Mouse (Mus musculus) kidney, embryonic 14.5 days (tissue): ENCODE data around the gene Crebbp. TPM values are rescaled to one million over a fixed set of nuclear protein-coding genes. Genes with fewer than 3 reads are reported as not detected.
A peak's percentile ranks its signal among the peaks of the same experiment; 100 is the strongest.

ENCODE experiments used
- ATAC-seq: fragments of 200-750 bp; cut with Nextera tagmentation; 2 replicates; pipeline ENCODE4 v1.8.0; 2017; ENCODE audit warnings: moderate number of reproducible peaks, mild to moderate bottlenecking, moderate TSS enrichment, moderate library complexity; ENCODE audit not compliant: low FRiP score, low TSS enrichment
- H3K27ac ChIP-seq: fragments of 300-500 bp; sonication (generic); 2 replicates; pipeline ENCODE4 v1.5.1; 2014; ENCODE audit warnings: low read depth, mild to moderate bottlenecking, low read length, moderate library complexity, mixed read lengths
- H3K27me3 ChIP-seq: fragments of 300-500 bp; sonication (generic); 2 replicates; pipeline ENCODE4 v1.6.1; 2014; ENCODE audit warnings: mild to moderate bottlenecking, low read length; ENCODE audit not compliant: control insufficient read depth, insufficient read depth
- H3K36me3 ChIP-seq: fragments of 300-500 bp; sonication (generic); 2 replicates; pipeline ENCODE4 v1.6.1; 2014; ENCODE audit warnings: low read length, mixed read lengths; ENCODE audit not compliant: control insufficient read depth, insufficient read depth
- H3K4me1 ChIP-seq: fragments of 300-500 bp; sonication (generic); 2 replicates; pipeline ENCODE4 v1.6.1; 2014; ENCODE audit warnings: low read length, mixed read lengths; ENCODE audit not compliant: control insufficient read depth, insufficient read depth
- H3K4me2 ChIP-seq: fragments of 300-500 bp; sonication (generic); replicated peaks from 2 replicates; pipeline ENCODE4 v1.6.1; 2014; ENCODE audit warnings: low read depth, mild to moderate bottlenecking, low read length
- H3K4me3 ChIP-seq: fragments of 300-500 bp; sonication (generic); 2 replicates; pipeline ENCODE4 v1.5.1; 2014; ENCODE audit warnings: mild to moderate bottlenecking, low read length
- H3K9ac ChIP-seq: fragments of 300-500 bp; sonication (generic); 2 replicates; pipeline ENCODE4 v1.6.1; 2014; ENCODE audit warnings: low read depth, mild to moderate bottlenecking, low read length, moderate library complexity
- H3K9me3 ChIP-seq: fragments of 300-500 bp; sonication (generic); 2 replicates; pipeline ENCODE4 v1.6.1; 2016; ENCODE audit warnings: low read length; ENCODE audit not compliant: control insufficient read depth
- WGBS: fragments of 180-500 bp; shearing (Covaris S2); extraction: QIAGEN DNeasy Blood & Tissue Kit; methylation state at CpG from one replicate; pipeline ENCODE4 v1.1.7; 2014; 5-methylcytosine and 5-hydroxymethylcytosine counted together
- polyA plus RNA-seq: library from polyadenylated mRNA; unstranded; fragments of >200 nt; fragmentation: Nextera tagmentation; extraction: Ambion mirVana; gene quantifications from 2 replicates; pipeline ENCODE4 v1.2.1, GENCODE M21; 2014

Crebbp gene
- polyA plus RNA-seq, 1 experiment from 2014 or later, result 55.0 TPM

- Histone ChIP-seq H3K9ac (no peak overlapping the region), H3K9me3 (no peaks in the 10 kb centered on the region), H3K4me3 (no peak overlapping the region), H3K36me3 (peaks cover 87% of the 10 kb centered on the region), H3K4me2 (no peak overlapping the region), H3K27me3 (no peaks in the 10 kb centered on the region), H3K27ac (no peak overlapping the region), H3K4me1 (no peaks in the 10 kb centered on the region)
- 86% methylated on average over 4 of the region's 4 CpGs for WGBS
- ATAC-seq, result no peak
Measured at GRCm38 (mm10) chr16:4045524-4045923, 168.3 kb downstream of the Crebbp start.

- ATAC-seq, result no peak
- H3K27ac ChIP-seq, result no peak overlapping the region
- H3K36me3 ChIP-seq, result peaks cover 87% of the 10 kb centered on the region
- WGBS, result 95% methylated on average over 2 of the region's 2 CpGs
- no peak overlapping the region for H3K4me3 ChIP-seq
- no peaks in the 10 kb centered on the region for H3K4me1 ChIP-seq
- no peak overlapping the region for H3K9ac ChIP-seq
- H3K4me2 ChIP-seq, result no peak overlapping the region
- H3K9me3 ChIP-seq, result no peaks in the 10 kb centered on the region
- H3K27me3 ChIP-seq, result no peaks in the 10 kb centered on the region
Measured at GRCm38 (mm10) chr16:4044093-4044492, 169.7 kb downstream of the Crebbp start.

GRCm38 (mm10) chr16:4041646-4042045 is 172.2 kb downstream of the Crebbp start:
- Histone ChIP-seq H3K36me3 (peaks cover 88% of the 10 kb centered on the region), H3K4me3 (no peak overlapping the region)
- ATAC-seq, result no peak

GRCm38 (mm10) chr16:4040206-4040605 is 173.6 kb downstream of the Crebbp start:
- WGBS, result 86% methylated on average over 5 of the region's 5 CpGs
- Histone ChIP-seq H3K9me3 (no peaks in the 10 kb centered on the region), H3K9ac (no peak overlapping the region), H3K4me2 (no peak overlapping the region), H3K4me1 (no peaks in the 10 kb centered on the region), H3K27me3 (no peaks in the 10 kb centered on the region), H3K27ac (no peak overlapping the region), H3K36me3 (peaks cover 79% of the 10 kb centered on the region), H3K4me3 (no peak overlapping the region)
- no peak for ATAC-seq

More at GRCm38 (mm10) chr16:4041646-4042045, 172.2 kb downstream of the Crebbp start:
- H3K4me2 ChIP-seq, result no peak overlapping the region
- H3K4me1 ChIP-seq, result no peaks in the 10 kb centered on the region
- no peaks in the 10 kb centered on the region for H3K9me3 ChIP-seq
- no peak overlapping the region for H3K27ac ChIP-seq
- H3K9ac ChIP-seq, result no peak overlapping the region
- 96% methylated on average over 4 of the region's 4 CpGs for WGBS
- no peaks in the 10 kb centered on the region for H3K27me3 ChIP-seq

- WGBS, result 95% methylated on average over 7 of the region's 7 CpGs
- Histone ChIP-seq H3K4me1 (no peaks in the 10 kb centered on the region), H3K4me3 (no peak overlapping the region), H3K27ac (no peak overlapping the region), H3K9me3 (no peaks in the 10 kb centered on the region), H3K36me3 (peaks cover 57% of the 10 kb centered on the region), H3K4me2 (no peak overlapping the region), H3K9ac (no peak overlapping the region), H3K27me3 (no peaks in the 10 kb centered on the region)
- ATAC-seq, result no peak
Measured at GRCm38 (mm10) chr16:4037690-4038089, 176.1 kb downstream of the Crebbp start.

- WGBS, result 88% methylated on average over 5 of the region's 5 CpGs
- Histone ChIP-seq H3K27ac (no peak within 1 kb of the TSS), H3K36me3 (peaks cover 48% of the 10 kb centered on the region), H3K9me3 (no peaks in the 10 kb centered on the region), H3K4me2 (no peak within 1 kb of the TSS), H3K27me3 (no peaks in the 10 kb centered on the region), H3K9ac (no peak within 1 kb of the TSS), H3K4me1 (no peaks in the 10 kb centered on the region), H3K4me3 (no peak within 1 kb of the TSS)
- no peak for ATAC-seq
Measured at GRCm38 (mm10) chr16:4036807-4037206, 177.0 kb downstream of the Crebbp start, which contains the start of gene Dnase1. Dnase1 (plus strand) TSS chr16:4036942.

GRCm38 (mm10) chr16:4035575-4035974 is 178.2 kb downstream of the Crebbp start:
- Histone ChIP-seq H3K36me3 (peaks cover 42% of the 10 kb centered on the region), H3K4me2 (no peak overlapping the region), H3K9me3 (no peaks in the 10 kb centered on the region), H3K27ac (no peak overlapping the region), H3K4me1 (no peaks in the 10 kb centered on the region), H3K27me3 (no peaks in the 10 kb centered on the region), H3K4me3 (no peak overlapping the region), H3K9ac (no peak overlapping the region)
- ATAC-seq, result no peak
- 85% methylated on average over 2 of the region's 2 CpGs for WGBS

GRCm38 (mm10) chr16:4034476-4034875 is 179.3 kb downstream of the Crebbp start:
- no peak overlapping the region for H3K4me3 ChIP-seq
- ATAC-seq, result no peak
- WGBS, result 77% methylated on average over 3 of the region's 3 CpGs
- H3K9ac ChIP-seq, result no peak overlapping the region
- H3K27ac ChIP-seq, result peak overlapping the region; percentile 26; the same call in 1 of the 2 replicates
- H3K4me2 ChIP-seq, result no peak overlapping the region
- 0 out of 2 replicates have a peak, but pooled peaks cover 7% of the 10 kb centered on the region for H3K4me1 ChIP-seq
- no peaks in the 10 kb centered on the region for H3K9me3 ChIP-seq
- no peaks in the 10 kb centered on the region for H3K27me3 ChIP-seq
- H3K36me3 ChIP-seq, result peaks cover 31% of the 10 kb centered on the region

- Histone ChIP-seq H3K4me2 (no peak overlapping the region), H3K27me3 (no peaks in the 10 kb centered on the region), H3K4me1 (0 out of 2 replicates have a peak, but pooled peaks cover 7% of the 10 kb centered on the region), H3K4me3 (no peak overlapping the region), H3K27ac (0 out of 2 replicates have a peak overlapping the region, but pooled peaks have one; percentile 51), H3K9ac (no peak overlapping the region), H3K9me3 (no peaks in the 10 kb centered on the region), H3K36me3 (peaks cover 26% of the 10 kb centered on the region)
- no peak for ATAC-seq
- 50% methylated on average over 5 of the region's 5 CpGs for WGBS
Measured at GRCm38 (mm10) chr16:4033971-4034370, 179.8 kb downstream of the Crebbp start.
